Mouse (Mus musculus) heart, adult 8-10 months (tissue): Measurements from ENCODE around the gene Scn5a. TPM values are rescaled to one million over a fixed set of nuclear protein-coding genes. Genes with fewer than 3 reads are reported as not detected.

Source experiments
- DNase-seq: peaks from one replicate; pipeline ENCODE4 v3.0.0; 2022; ENCODE audit warnings: low spot score
- total RNA-seq, 4 experiments: library from RNA; stranded (reverse); gene quantifications; 2 replicates each; pipeline ENCODE4 v1.2.4; 2022

The Scn5a gene
- 100 to 1,000 TPM; 176 to 234 (median 203) TPM for total RNA-seq

DNA sequence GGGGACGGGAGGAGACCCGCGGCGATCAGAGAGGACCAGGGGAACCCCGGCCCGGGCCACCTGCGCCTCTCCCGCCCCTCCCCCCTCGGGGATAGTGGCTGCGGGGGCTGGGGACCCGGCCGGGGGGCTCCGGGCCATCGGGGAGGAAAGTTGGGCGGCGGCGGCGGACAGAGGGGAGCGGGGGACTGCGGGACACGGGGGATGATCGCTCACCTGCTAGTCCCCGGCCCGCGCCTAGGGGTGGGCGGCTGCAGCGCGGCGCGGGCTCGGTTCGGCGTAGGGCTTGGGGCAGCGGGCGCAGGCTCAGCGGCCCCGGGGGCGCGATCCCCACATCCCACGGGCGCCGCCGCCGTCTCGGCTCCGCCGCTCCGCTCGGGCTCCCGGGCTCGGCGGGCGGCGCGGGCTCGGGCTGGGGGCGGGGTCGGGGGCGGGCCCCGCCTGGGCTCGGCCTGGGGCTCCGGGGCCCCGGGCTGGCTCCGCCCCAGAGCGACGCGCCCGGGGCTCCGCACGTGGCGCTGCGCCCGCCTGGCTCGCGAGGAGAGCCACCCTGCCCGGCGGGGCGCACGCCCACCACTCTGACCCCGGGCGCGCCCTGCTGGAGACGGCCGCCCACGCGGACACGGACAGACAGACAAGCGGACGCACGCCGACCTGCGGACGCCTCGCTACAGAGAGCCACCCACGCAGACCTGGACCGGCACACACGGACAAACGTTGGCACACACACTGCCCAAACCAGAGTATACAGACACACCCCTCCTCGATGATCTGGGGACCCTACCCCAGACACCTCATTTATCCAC, at the start of gene Scn5a:
Scn5a (minus strand) TSS at position 381 of the 803 bp plus-strand sequence.
- DNase-seq = no peak

DNA sequence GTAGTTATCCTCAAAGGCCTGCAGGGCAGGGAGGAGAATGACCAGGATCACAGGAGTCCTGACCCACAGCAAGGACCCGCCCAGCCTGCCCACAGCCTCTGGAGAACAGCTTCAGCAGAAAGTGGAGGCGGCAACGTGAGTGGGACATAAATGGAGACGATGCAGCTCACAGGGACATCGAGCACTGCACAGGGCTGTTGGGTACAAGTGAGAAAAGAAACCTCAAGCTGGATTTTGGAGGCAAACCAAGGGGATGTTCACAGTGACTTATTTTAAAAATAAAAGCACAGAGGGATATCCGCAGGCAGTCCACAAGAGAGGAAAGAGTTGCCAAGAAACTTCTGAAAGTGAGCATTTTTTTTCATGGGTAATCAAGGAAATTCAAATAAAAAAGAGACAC, 48.4 kb upstream of the Scn5a start:
- no peak for DNase-seq

- DNase-seq = no peak
These were observed 45.3 kb upstream of the Scn5a start for GRCm38 (mm10) chr9:119624151-119624550.

- no peak for DNase-seq
These were observed 36.0 kb upstream of the Scn5a start for GRCm38 (mm10) chr9:119614798-119615197.

DNA sequence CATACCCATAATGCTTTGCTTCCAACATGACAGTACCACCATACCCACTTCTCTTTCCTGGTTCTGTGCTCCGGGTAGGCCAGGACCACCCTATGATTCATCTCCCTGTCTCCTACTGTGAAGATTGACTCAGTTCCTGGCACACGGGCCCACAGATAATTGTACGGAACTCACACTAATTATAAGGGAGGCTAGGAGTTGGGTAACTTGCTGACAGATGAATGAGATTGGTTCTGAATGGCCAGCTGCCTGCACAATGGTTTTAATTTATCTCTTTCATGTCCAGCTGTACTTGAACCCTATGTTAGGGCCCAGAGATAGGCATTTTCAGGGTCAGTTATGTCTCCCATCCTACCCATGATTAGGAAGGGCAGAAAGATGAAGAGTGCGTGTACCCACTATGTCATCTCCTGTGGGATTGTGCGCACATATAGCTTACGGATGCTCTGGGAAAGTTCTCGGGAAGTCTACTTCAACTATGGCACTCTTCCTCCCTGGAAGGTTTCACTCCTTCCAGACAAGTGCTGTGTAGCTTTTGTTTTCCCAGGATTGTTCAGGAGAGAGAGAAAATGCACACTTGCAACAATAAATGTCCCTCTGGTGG, 31.8 kb upstream of the Scn5a start:
- no peak for DNase-seq

DNA sequence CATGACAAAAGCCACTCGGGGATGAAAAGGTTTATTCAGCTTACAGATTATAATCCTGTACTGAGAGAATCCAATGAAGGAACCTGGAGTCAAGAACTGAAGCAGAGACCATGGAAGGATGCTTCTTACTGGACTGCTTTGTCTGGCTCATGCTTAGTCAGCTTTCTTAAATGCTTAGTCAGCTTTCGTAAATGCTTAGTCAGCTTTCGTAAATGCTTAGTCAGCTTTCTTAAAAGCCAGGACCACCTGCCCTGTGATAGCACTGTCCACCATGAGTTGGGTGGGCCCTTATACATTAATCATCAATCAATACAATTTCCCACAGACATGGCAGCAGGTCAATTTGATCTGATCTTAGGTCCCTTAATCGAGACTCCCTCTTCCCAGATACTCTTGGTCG, 28.1 kb upstream of the Scn5a start:
- no peak for DNase-seq

DNA sequence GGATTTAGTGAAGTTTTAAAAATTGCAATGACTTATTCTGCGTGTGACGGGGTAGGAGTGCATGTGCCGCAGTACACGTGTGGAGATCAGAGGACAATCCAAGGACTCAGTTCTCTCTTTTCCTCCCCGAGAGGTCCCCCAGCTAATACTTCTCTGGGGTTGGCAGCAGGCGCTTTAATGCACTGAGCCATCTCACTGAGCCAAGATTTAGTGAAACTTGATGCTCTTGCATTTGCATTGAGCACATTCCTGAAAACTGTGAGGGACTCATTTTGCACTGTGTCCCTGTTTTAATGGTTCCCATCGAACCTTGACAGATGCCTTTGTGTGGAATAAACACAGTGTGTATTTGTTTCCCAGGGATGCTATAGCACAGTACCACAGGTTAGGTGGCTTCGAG, 25.8 kb upstream of the Scn5a start:
- DNase-seq = no peak

- DNase-seq = no peak
These were observed 19.7 kb upstream of the Scn5a start for GRCm38 (mm10) chr9:119598501-119598900.

DNA sequence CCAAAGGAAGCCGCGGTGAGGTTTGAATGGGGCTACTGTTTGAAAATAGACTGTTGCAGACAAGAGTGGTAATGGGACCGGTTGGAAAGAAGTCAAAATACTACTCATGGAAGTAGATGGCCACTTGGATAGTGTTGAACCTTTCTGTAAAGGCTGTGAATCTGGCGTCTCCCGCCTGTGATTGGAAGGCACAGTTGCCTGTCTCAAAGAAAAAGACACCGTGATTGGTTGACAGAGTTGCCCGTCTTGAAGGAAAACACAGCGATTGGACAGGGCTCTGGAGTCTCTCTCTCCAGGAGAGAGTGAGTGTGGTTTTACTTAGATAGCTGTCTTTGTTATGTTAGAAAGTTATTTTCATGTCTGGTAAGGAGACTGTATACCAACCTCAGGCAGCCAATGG, 18.5 kb upstream of the Scn5a start:
- no peak for DNase-seq

- DNase-seq = no peak
These were observed 10.8 kb upstream of the Scn5a start for GRCm38 (mm10) chr9:119589592-119589991.

- no peak for DNase-seq
These were observed 10.1 kb upstream of the Scn5a start for GRCm38 (mm10) chr9:119588763-119589449.

DNA sequence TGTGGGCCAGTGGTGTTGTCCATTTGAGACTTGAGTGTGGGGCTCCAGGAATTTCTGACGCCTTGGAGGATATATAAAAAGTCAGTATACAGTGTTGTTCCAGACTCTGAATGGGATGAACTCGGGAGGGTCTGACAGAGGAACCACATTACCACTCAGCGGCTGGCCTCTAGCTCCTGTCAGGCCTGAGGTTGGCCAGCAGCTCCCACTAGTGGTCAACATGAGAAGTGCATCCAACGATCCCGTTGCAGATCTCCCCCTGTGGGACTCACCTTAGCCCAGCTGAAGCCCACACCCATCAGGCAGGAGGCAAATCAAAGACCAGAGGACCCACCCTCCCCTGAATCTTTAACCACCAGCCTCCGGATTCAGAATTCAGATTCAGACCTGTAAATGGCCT, 1.9 kb upstream of the Scn5a start:
- peak; percentile 61 for DNase-seq

DNA sequence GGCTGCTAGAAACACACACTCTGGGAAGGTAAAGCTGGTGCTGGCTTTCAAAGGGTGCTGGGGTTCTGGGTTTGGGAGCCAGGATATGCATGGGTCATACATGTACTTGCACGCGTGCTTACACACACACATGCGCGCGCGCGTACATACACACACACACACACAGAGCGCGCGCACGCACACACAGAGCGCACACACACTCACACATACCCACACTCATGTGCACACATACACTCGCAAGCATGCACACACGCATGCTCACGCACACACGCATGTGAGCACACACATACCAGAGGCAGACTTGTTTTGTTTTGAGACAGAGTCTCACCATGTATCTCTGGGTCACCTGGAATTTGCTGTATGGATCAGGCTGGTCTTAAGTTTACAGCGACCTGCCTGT, 1.4 kb upstream of the Scn5a start:
- DNase-seq = no peak

DNA sequence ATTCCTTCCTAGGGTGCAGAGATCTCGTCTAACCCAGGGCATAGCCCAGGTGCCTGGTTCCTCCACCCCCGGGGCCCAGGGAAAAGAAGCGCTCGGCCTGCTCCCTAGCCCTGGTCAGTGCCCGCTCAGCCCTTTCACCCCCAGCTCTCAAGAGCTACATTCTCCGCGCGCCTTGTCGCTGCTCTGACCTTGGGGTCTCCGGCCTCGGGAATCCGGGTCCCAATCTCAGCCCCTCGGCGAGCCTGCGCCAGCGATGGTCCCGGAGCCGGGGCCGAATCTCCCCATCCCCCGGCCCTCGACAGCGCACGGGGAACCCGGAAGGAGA, 543 bp downstream of the Scn5a start:
- DNase-seq = no peak

GRCm38 (mm10) chr9:119576977-119577376, 1.8 kb downstream of the Scn5a start:
- DNase-seq = no peak

DNA sequence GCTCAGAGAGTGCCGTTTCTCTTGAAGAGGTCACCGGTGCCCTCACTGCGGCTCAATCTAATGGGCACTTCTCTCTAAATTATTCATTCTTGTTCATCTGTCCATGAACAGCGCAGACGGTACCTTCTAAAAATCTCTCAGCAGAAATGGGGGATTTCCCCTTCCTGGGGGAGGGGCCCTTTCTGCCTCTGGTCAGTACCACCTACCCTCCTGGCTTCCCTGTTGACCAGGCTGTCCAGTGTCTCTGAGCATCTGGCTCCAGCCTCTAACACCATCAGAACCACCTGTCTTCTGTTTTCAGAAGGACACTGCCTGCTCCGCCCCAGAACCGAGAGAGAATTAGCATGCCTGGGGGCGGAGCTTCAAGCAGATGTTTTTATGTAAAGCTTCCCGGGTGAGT, 3.1 kb downstream of the Scn5a start:
- no peak for DNase-seq

DNA sequence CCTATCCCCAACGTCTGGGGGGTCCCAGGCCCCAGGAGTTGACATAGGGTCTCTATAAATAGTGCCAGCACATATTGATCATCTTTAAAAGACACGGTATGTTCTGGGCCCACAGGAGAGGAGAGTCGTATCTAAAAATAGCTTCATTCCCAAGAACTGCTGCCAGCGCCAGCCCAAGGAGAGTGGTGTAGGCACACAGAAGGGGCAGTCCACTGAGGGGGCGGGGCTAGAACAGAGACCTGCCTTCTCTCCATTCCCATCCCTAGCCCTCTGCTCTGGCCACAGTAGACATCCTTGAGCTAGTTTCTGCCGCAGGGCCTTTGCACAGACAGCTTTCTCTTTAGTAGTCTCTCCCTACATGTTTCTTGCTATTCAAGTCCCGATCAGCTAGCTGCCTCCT, 4.5 kb downstream of the Scn5a start:
- DNase-seq = peak; percentile 67

- no peak for DNase-seq
These were observed 5.8 kb downstream of the Scn5a start for GRCm38 (mm10) chr9:119573009-119573408.

GRCm38 (mm10) chr9:119571411-119571888, 7.4 kb downstream of the Scn5a start:
- DNase-seq = no peak

DNA sequence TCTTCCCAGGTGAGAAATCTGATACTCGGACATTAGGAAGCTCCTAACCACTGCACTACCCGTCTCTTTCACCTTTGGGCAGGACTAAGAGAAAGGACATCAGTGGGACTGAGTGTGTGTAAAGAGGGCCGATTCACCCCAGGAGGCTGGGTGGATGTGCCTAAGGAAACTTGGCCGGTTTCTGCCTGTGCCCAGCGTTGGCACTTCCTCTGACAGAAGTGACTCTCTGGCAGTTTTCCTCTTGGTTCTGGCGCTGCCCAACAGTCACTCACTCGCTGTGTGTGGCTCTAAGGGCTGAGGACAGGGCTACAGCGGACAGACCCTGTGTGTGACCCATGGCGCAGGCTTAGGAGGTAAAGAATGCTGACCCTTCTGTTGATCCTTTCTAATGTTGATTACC, 8.2 kb downstream of the Scn5a start:
- peak; percentile 32 for DNase-seq

DNA sequence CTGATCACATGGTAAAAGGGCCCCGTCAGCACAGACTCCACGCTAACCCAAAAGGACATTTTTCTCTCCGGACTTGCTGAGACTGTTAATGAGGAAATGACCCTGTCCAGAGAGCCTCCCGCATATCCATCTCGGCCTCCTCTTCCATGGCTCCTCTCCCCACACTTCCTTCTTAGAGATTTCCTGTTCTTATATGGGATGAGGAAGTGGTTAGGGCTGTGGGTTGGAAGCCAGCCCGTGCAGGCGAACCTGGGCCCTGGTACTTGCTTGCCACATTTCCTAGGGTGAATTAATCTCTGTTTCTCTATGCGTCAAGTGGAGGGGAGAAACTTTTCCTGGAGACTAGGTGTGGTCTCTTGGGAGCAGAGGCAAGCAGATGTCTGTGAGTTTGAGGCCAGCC, 10.1 kb downstream of the Scn5a start:
- DNase-seq = no peak

- no peak for DNase-seq
These were observed 11.0 kb downstream of the Scn5a start for GRCm38 (mm10) chr9:119567800-119568199.

- DNase-seq = no peak
These were observed 12.6 kb downstream of the Scn5a start for GRCm38 (mm10) chr9:119566214-119566613.
